Mouse (Mus musculus) testis, postnatal 10 days (tissue): ENCODE data around the gene Adcy10.

Source experiments
- DNase-seq: peaks from one replicate; pipeline ENCODE4 v3.0.0; 2021; ENCODE audit warnings: low spot score

Adcy10 gene

DNA sequence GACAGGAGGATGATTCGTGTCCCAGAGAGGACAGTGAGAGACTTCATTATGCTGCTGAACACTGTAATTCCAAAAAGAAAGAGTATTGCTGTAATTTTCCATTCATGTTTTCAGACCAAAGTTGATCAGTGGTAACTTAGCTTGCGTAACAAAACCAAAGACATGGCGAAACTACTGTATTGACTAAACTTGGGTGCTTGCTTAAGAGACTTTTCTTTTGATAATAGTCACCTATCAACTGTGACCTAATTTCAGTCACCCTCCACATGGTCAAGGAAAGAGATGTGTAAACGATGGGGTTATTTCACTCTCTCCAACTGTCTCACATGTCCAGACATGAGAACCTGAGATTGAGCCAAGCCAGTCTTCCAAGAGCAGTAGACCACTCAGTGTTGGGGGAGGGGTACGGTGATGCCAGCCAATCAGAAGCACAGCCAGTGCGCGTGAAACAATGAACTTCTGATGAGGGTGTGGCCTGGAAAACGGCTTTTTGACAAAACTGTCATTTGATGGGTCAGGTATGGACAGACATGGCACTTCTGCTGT lies at the start of gene Adcy10:
Gene Adcy10 (plus strand): TSS at position 496 of the 546 bp plus-strand sequence.
- DNase-seq = no peak

DNA sequence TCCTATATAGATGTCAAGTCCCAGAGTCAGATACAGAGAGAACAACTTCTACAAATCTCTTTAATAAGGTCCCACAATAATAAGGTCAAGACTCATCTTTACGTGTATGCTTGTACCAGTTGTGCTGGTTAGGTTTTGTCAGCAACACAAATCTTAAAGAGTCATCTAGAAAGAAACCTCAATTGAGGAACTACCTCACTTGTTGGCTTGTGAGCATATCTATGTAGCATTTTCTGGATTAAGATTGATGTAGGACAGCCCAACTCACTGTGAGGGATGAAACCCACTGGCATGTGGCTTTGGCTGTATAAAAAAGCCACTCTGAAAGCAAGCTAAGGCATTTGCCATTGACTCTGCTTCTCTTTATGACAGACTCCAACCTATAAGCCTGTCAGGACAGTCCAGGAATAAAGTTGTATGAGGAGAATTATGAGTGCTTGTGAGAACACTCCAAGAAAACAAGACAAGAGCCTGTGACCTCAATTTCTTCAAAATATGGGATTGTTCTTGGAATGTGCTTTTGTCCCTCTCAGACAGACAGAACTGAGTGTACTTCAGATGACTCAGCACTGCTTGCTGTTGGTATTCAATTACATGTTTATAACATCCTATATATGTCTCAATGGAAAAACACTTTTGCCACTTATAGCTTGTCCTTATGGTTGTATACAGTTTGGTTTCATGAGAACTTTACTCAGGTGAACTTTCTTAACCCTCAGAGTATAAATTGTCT lies 46.5 kb upstream of the Adcy10 start:
- DNase-seq = no peak

DNA sequence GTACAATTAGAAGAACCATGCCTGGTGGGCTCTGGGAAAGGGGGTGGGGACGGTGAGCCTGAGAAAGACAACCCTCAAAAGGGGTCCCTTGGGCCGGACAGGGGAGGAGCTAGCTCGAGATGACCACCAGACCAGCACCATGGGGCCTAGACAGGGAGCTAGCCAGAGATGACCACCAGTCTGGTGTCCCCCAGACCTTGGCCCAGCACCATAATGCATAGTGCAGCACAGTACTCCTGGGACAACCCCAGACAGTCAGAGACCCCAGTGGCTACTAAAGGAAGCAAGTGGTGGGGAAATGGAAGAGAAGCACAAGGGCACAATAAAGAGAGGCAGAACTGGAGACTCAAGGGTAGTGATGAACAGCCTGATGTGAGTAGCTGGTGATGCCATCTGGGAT lies 44.2 kb upstream of the Adcy10 start:
- DNase-seq = no peak

DNA sequence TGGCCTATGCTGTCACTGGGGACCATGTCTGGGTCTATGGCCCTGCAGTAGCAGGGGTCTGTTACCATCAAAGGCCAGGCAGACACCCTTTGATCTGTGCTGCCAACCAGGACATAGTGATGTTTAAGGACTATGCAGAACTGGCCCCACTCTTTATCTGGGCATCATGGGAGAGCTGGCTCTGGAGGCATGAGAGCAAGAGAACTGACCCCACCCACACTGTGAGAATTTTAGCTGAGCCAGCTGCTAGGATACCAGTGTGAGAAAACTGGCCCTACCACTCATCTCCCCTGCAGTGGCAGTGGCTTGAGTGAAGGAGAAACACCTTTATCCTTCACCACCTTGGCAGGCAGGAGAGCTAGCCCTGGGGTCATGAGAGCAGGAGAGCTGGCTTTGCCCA lies 43.8 kb upstream of the Adcy10 start:
- DNase-seq = no peak

DNA sequence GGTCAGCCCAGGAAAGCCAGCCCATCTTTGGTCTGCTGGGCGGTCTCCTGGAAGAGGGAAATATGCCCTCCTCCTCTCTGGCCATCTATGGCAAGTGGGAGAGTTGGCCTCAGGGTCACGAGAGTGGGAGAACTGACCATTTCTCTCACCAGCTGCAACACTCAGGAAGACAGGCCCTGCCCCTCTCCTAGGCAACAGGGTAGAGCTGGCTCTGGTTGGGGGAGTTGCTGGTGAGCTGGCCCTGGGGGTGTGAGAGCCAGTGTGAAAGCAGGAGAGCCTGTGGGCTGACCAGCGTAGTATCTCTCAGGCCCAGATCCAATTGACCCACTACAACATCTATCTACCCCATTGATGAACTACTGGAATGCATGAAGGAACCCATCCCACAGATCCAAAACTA lies 43.3 kb upstream of the Adcy10 start:
- DNase-seq = no peak

DNA sequence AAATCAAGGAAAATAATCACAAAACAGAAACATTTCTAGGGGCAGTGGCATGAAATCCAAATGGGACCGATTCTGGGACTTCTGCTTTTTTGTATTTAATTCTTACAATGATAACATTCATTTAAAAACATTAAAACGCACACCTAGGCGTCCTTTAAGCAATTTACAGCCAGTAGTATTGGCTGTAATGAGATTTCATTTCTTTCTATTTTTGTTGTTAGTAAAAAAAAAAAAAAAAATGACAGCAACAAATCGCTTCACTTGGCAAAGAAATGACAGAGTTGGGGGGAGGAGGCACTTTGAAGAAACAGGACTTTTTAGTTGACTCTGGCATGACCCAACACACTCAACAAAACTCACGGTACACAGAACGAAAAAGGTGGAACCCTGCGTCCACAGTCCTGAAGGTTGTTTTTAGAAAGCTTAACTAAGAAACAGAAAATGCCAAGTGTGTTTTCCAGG lies 25.9 kb upstream of the Adcy10 start:
- no peak for DNase-seq

DNA sequence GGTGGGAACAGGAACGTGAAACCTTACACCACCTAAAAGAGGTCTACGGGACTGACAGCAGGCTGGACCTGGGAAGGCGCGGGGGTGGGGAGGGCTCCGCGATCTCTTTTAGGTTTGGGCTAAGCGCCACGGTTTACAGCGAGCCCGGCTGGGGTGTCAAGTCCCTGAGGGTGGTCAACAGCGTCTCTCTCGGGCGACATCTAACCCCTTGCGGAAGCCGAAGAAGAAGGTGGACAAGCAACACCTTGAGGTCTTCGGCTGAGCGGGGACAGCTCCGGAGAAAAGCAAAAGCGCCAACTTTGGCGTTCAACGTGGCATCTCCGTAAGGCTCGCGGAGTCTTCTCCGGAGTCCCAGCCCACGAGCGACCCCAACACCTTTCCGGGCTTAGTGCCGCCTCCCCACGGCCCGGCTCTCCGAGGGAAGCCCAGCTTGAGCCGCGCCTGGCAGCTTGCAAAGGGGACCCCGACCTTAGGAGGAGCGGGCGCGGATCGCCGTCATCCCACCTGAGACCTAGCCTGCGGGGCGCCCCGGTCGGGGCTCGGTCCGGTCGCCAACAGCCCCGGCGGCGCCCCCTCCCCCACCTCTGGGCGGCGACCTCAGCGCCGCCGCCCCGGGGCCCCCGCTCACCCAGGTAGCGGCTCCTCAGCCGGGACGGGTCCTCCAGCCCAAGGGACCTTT lies 25.3 kb upstream of the Adcy10 start:
- peak; percentile 73 for DNase-seq

DNA sequence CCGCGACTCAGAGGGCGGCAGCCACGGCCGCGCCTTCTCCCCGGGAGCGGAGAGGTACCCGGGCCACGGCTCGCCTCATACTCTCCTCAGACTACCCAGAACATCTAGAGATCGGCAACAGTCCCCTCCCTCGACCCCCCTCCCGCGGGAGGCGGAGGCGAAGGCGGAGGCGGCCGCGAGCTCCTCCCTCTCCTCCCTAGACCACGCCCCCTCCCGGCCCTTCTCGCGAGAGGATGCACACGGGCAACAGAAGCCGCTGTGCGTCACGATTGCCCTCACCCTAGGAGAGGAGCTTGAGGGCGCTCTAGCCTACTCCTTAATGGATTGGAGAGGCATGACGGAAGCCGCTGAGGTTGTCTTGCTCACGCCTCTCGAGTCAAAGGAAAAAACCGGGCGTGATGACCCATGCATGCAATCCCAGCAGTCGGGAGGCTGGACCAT lies 24.6 kb upstream of the Adcy10 start, which contains the start of the genes Dcaf6 and Mpc2:
Gene Dcaf6 (minus strand): TSS at position 116 of the 441 bp plus-strand sequence.
Gene Mpc2 (plus strand): TSS at position 278 of the 441 bp plus-strand sequence.
- DNase-seq = peak; percentile 100

DNA sequence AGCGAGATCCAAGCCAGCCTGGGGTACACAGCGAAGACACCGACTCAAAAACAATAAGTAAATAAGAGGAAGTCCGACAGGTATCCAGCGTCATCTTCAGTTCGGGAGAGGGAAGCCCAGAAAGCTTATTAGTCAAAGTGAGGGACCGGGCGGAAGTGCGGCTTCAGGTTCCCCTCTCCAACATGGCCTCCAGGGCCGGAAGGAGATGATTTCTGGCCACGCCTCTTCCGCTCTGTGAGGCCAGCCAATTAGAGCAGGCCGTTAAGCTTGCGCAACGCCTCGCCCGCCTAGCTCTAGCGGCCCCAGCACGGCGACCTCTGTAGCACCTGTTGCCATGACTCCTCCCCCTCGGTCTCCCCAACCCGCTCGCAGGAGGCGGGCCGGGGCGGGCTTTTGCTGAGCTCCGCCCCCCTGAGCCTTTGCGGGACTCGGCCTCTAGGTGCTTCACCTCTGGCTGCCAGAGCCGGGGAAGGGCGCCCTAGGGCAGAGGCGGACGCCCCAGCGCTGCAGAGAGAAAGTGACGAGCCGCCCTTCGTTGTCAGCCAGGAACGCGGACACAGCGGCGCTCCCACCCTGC lies 24.1 kb upstream of the Adcy10 start:
- DNase-seq = peak; percentile 99

DNA sequence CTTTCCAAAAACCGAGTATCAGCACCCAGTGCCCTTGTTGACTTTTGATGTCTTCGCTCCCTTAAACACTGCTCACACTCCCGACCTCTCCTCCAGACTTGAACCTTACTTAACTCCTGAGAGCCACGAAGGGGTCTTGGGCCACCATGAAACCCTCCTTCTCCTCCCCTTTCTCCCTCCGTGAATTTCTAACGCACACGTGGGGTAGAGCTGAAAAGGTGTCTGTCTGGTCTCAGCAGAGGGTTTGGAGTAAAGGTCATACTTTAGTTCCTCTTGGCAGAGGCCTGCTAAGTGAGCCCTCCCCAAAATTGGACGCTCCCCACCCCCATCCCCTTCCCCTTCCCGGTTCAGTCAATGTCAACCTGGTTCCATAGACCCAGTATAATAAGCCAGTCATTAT lies 23.3 kb upstream of the Adcy10 start:
- DNase-seq = no peak

DNA sequence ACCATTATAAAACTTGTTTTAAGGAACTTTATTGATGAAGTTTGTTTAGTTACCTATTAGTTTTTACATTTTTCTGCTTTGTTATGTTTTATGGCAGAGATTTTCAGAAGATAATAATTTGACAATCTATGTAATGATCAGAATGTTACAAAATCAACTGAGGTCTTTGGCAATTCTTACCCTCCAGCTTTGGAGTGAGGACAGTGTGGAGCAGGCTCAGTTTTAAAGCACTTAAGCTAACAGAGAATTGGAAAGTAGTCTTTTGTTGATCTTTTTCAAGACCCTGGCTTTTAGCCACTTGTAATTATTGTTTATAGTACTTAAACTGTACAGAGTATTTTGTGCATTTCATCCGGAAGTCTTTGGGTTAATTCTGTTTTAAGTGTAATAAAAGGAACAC lies 22.1 kb upstream of the Adcy10 start:
- no peak for DNase-seq

DNA sequence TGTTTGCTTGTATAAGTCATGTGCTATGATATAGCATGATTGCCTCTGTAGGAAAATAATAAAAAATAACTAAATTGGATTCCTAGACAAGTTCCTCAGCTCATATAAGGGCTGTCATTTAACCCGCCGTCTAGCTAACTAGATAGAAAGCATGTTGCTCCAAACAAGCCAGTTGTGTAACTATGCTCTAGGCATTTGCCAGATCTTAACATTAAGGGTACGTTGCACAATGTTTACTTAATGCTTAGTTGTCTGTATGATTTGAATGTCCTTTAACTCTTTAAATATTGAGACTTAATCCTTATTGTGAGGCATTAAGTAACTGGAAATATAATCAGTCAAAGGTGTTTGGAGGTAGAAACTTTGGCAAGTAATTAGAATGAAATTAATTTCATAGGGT lies 20.4 kb upstream of the Adcy10 start:
- no peak for DNase-seq

DNA sequence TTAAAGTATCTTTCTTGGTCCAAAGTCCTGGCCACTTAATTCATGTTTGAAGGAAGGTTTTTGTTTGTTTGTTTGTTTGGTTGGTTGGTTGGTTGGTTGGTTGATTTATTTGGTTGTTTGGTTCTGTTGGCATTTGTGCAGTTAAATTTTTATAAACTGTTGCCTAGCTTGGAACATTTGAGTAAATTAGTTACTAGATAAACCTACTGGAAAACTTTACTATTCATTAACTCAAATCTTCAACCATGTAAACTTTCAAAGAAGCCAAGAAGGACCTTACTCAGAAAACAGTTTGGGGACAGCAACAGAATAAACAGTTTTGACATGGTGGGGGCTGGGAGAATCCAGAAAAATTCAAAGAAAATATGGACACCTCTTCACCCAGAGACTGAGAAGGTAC lies 16.0 kb upstream of the Adcy10 start:
- DNase-seq = no peak

DNA sequence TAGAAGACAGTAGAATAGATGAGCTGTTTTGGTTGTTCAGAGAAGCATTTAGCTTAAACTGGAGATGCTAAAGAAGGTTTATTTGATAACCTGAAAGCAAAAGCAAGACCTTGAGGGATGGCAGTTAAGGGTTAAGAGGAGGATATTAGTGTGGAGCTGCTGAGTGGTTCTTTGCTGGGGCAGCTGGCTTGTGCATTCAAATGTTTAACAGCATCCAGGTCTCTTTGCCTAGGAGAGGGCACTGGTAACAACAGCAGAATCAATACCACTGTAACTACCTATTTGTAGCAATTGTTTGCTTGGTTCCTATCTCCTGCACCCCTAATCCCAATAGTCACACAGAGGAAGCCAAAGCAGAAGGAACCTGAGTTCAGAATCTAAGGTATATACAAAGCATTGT lies 15.3 kb upstream of the Adcy10 start:
- DNase-seq = no peak

DNA sequence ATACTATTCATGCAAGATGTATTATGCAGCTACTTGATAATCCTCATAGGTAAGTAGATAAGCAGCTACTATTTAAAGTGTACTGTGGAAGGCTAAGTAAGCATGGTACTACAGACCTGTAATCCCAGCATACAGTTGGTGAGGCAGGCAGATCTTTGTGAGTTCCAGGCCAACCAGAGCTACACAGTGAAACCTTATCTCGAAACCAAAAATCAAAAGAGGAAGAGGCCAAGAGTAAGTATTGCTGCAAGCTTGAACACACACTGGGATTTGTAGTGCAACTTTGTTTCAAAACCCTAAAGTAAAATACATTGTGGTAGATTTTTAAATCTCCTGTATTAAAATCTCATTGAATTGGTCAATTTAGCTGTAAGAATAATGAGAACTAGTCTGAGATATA lies 13.5 kb upstream of the Adcy10 start:
- no peak for DNase-seq

DNA sequence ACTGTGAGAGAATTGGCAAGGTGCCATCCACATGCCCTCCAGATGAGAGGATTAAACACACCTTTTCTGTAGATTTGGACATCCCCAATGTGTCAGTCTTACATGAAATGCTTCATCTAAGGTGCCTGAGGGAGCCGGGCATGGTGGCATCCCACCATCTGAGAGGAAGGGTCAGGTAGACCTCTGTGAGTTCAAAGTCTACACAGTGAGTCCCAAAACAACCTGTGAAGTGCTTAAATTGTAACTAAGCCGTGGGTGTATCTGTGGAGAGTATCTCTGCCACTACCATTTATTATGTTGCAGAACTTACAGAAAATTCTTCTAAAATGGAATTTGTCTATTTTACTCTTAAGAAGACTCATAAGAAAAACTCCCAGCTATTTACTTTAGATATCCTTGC lies 1.1 kb downstream of the Adcy10 start:
- DNase-seq = no peak

DNA sequence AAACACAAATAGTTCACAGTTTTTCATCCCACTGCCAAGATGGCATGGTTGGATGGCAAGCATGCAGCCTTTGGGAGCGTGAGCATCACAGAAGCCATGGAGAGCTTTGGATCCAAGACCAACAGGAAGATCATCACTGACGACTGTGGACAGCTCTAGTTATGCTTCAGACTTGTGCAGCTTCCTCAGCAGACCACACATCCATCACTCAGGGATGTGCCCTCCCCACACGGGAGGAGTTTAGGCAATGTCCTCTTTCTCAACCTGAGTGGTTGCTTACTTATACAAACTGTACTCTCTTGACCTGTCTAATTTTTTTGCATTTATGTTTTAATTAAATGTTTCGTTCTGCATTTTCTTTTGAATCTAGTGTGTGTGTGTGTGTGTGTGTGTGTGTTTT lies 4.2 kb downstream of the Adcy10 start:
- no peak for DNase-seq

DNA sequence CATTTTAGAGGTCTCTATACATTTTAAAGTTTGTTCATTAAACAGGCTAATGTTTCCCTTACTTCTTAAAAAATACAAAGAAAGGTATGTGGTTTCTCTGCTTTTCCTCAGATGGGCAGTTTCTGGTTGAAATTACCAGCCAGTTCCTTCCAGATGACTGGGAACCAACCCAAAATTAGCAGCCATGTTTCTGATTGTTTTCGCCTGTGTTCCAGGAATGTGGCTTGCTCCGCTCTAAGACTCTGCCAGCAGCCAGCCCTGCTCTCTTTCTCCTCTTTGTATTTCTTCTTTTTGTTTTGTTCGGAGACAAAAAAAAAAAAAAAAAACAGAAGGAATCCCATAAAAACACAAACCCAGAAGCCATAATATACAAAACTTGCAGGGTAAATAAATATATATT lies 13.9 kb downstream of the Adcy10 start:
- no peak for DNase-seq

DNA sequence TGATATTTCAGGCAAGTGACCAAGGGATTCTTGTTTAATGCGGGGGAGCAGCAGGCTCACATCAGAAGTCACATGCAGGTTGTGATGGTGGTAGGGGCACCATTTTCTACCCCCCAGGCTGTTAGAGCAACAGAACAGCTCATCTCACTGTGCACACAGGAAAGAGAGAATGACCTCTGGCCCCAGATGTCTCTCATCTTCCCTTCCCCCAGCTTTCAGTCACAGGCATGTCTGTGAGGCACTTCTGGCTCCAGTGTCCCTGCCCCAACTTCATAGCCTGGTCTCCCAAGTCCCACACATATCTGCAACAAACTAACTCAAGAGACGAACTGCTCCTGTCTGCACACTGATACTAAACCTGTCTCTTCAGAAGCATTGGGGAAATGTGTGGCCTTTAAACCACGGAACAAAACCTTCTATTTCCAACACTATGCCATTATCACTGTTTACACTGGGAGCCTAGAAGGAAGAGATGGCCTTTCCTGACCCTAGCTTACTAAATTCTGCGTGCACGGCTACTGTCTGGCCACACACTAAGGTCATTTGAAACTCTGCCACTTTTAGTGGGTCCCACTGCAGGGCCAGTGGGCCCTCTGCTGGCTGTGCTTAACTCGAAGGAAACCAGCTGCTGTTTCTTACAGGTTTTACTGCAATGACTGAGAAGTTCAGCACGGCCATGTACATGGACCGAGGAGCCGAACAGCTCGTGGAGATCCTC lies 18.5 kb downstream of the Adcy10 start:
- DNase-seq = peak; percentile 48

DNA sequence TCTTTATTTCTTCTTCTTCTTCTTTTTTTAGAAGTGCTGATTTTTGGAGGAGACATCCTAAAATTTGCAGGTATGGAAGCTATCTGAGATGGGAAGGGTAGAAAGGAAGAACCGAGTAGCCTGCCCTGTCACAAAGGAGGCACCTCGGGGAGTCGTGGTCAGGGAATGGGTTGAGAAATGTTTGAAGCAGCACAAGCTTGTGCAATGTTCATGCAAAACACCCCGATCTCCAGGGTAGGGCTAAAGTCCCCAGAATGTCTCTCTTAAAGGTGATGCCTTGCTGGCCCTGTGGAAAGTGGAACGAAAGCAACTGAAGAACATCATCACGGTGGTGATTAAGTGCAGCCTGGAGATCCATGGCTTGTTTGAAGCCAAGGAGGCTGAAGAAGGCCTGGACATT lies 21.3 kb downstream of the Adcy10 start:
- DNase-seq = no peak

DNA sequence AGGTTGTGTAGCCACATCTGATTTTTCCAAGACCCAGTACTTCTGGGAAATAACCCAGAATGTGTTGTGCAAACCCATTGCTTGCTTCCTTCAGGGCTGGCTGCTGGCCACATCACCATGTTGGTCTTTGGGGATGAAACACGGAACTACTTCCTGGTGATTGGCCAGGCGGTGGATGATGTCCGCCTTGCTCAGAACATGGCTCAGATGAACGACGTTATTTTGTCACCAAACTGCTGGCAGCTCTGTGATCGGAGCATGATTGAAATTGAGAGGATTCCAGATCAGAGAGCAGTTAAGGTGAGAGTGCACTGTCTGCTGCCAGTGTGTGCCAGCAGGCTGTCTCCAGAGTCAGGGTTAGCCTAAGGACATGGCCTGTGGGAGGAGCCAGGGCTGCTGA lies 25.2 kb downstream of the Adcy10 start:
- DNase-seq = no peak

DNA sequence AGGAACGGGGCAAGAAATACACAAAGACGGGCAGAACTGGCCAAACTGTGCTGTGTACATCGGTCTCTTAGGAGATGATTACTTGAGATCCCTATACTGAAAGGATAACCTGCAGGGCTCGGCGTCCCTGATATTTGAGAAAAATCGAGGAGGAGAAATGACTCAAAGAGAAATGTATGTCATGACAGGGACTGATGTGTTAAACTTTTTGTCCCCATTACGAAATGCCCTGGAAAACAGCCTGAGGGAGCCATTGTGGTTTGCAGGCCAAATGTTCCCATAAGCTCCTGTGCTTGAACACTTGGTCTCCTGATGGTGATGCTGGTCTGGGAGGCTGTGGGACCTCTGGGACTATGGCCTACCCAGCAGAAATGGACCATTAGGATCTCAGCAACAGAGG lies 35.7 kb downstream of the Adcy10 start:
- peak; percentile 14 for DNase-seq
